Mouse (Mus musculus): ENCODE data around the gene Prkd2. TPM values are rescaled to one million over a fixed set of nuclear protein-coding genes. Genes with fewer than 3 reads are reported as not detected.
A peak's percentile ranks its signal among the peaks of the same experiment; 100 is the strongest.

The Prkd2 gene
- total RNA-seq (2021), result 10 to 100 TPM; 19.7 to 22.2 TPM
- long read RNA-seq, experiment 1, transcript Prkd2-201 (18 exons, 3,628 nt), result major isoform, 8 of 22 reads
- long read RNA-seq, experiment 1, partial matches to known transcripts, result 3 of 22 reads
- long read RNA-seq, experiment 1, other reads (novel, unspliced or antisense), result 7 of 22 reads
- long read RNA-seq, experiment 2, partial matches to known transcripts, result 1 of 13 reads
- long read RNA-seq, experiment 2, other reads (novel, unspliced or antisense), result 6 of 13 reads

DNA sequence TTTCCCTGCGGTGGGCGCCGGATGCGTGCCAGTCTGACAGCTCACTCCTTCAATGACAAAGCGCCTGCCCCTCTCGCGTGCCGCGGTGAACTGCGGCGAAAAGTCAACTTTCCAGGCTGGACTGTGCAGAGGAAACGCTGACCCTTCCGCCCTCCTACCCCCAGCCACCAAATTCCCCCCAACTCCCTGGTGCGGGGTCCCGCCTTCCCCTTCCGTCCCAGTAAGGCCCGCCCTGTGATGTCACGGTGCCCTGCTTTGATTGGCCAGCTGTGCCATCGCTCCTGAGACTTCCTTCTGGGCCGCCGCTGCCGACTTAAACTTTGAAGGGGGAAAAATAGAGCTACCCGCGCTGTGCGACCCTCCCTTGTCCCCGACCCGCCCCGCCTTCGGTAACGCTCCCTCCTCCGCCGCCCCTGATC lies at the start of gene Prkd2:
Gene Prkd2, plus strand, starts transcription at position 258 of the 419 bp plus-strand sequence.
- peak; percentile 96 to 98 for DNase-seq

DNA sequence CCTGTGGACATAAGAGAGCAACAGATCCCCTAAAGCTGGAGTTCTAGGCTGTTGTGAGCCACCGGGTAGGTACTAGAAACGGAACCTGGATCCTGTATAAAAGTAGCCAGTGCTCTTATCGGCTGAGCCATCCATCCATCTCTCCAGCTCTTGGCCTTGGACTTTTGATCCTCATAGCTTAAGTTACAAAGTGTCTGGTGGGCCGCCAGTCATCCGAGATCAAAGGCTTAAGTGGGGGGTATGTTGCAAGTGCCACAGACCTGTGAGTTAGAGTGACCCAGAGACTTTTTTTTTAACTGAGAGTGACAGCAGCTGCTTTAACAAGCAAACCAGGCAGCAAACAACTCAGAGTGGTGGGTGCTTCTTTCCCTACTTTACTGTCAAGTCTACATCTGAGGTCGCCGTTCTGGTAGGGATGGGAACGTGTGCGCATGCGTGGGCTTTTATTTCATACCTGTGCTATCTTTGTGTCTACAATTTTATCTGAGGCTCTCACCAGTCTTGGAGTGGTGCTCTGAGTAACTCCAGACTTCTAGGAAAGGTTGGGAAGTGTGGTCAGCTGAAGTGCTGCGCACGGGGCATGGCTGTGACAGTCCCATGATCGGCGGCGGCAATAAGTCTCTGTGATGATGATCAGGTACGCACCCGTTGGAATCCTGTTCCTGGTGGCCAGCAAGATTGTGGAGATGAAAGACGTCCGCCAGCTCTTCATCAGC lies 49.5 kb upstream of the Prkd2 start:
- no peak for DNase-seq

DNA sequence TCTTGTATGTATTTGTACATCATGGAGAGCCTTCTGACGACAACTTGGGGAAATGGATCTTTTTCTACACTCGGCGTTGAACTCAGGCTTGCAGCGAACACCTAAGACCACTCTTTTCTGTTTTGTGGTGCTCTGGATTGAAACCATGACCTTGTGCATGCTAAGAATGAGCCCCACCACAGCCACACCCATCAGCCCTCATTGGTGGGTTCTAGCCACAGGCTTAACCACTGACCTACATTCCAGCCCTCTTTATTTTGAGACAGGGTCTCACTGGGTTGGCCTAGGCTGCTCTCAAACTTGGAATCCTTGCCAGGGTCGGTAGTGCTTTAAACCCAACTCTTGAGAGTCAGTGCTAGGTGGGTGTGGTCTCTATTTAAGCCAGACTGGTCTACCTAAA lies 47.8 kb upstream of the Prkd2 start:
- DNase-seq, result no peak

DNA sequence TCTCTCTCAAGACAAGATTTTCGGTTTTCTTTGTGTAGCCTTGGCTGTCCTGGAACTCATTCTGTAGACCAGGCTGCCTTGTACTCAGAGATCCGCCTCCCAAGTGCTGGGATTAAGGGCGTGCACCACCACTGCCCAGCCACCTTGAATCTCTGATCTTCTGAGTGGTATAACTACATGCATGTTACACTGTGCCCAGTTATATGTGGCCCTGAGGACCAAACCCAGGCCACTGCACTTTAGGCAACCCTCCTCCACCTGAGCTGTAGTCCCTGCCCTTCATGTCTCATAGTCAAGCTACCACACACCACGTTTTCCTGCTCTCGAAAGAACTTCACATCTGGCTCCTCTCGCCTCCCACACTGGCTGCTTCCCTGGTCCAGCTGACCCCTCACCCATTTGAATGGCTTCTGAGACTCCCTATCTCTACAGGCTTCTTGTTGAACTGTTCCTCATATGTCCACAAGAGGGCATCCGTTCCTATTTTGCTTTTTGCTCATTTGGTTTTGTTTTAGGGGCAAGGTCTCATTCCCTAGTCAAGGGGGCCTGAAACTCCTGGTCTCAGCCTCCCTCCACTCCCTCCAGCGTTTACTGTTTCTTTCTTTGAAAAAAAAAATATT lies 38.2 kb upstream of the Prkd2 start:
- DNase-seq, result no peak

DNA sequence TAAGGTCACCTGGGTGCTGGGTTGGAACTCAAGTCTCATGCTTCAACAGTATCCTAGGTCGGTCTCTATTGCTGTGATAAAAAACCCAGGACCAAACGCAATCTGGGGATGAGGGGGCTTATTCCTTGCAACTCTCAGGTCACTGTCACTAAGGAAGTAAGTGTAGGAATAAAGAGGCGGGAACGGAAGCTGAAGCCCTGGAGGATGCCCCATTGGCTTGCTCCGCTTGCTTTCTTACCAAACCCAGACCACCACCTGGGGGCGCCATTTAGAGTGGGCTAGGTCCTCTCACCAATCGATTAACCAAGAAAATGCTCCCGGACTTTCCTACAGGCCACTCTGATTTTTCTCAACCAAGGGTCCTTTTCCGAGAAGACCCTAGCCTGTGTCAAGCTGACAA lies 34.8 kb upstream of the Prkd2 start:
- no peak for DNase-seq

DNA sequence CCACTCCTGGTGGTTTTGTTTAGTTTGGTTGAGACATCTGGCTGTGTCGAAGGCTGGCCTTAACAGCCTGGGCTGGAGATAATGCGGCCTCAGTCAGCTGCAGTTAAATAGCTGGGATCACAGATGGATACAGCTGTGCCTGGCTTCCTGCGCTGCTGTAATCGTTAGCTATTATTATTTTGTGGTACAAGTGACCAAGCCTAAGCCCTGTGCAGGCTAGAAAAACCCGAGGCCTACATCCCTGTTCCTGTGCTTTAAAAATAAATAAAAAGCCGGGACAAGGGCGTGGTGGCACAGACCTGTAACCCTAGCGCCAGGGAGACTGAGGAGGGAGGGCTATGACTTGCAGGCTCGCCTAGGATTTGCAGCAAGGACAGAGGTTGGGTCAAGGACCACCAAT lies 34.1 kb upstream of the Prkd2 start:
- DNase-seq, result peak in 1 of 2 experiments; percentile 61

DNA sequence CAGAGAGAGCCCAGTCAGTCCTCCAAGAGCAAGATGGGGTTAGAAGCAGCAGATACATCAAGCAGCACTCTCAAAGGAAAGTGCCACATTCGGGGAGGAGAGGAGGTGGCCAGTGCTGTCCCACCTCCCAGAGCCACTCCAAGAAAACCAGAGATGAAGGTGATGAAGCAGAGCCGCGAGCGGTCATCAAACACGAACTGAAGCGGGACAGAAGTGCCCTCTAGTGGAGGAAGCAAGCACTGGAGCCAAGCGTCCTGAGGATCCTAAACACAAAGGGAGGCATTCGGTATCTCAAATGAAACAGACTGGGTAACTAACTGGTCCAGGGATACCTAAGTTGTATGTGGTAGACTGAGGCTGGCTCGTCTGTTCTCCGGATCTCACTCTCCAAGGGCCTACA lies 33.0 kb upstream of the Prkd2 start:
- DNase-seq, result peak; percentile 61 to 88

DNA sequence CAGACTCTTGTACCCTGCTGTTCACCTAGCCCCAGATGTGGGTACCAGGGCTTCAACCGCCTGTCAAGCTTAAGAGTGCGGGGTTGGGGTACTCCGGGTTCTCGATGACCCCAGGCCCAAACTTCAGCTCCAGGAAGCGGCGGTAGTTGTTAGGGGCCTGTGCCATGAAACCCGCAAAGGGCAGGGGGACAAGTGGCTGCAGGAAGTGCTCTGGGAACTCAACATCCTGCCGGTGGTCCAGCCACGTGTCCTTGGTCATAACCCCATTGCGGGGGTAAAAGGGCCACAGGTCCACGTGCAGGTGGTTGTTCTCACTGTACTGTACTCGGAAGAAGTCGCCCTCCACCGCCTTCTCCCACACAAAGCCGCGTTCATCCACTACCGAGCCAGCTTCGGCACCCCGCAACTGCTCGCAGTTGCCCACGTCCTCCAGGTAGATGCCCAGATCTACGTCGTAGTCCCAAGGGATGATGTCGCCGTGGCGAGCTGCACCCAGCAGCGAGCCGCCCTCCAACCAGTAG lies 32.2 kb upstream of the Prkd2 start:
- no peak for DNase-seq

DNA sequence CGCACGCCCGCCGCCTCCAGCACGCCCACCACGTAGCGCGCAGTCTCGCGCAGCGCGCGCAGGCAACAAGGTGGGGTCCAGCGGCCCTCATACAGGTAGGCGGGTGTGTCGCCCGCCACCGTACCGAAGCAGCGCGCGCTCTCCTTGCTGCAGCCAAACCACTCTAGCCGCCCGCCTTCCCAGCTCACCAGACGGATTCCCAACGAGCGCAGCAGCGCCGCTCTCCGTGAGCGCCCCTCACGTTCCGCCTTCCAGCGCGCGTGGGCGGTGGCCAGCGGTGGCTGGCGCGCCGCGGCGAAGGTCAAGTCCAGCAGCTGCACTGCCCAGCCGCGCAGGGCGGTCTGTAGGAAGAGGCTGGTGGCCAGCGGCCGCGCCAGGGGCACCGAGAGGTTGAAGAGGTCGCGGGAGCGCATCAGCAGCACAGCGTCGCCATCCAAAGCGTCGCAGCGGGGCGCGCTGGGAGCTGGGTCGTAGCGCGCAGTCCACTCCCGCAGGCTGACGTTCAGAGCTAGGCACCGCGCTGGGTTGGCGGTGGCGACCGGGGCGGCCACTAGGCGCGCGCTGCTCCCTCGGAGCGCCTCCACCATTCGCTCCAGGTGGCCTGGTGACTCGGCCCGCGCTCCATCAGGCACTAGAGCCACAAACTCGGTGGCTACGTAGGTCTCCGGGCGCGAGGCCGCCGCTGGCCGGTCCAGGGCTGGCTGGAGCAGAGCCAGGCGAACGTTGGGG lies 31.6 kb upstream of the Prkd2 start:
- no peak for DNase-seq

DNA sequence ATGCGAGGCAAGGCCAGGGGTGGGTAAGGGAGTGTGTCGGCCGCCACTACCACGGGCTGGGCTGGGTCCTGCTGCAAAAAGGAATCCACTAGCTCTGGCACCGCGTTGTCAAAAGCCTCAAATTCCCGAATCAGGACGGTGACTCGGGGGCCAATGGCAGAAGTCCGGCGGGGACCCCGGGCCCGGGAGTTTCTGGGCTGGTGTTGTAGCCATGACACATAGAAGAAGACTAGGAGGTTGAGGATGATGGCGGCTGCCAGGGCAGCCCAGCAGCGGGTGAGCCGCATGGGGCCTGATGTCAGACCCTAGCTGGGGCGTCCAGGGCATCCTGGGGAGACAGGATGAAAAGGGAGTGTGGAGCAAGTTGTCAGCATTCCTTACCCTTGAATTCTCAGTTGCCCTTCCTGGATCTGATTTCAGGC lies 31.0 kb upstream of the Prkd2 start:
- no peak for DNase-seq

DNA sequence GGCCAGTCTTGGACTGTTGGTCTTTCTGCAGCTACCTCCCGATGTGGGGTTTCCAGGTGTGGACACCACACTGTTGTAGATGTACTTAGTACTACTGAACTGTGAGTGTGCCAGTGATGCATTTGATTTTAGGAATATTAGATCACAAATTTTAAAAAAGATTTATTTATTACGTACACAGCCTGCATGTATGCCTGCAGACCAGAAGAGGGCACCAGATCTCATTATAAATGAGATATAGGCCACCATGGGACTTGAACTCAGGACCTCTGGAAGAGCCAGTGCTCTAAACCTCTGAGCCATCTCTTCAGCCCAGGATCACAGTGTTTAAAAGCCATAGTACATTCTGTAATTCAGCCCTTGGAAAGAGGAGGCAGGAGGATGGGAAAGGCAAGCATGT lies 30.2 kb upstream of the Prkd2 start:
- no peak for DNase-seq

DNA sequence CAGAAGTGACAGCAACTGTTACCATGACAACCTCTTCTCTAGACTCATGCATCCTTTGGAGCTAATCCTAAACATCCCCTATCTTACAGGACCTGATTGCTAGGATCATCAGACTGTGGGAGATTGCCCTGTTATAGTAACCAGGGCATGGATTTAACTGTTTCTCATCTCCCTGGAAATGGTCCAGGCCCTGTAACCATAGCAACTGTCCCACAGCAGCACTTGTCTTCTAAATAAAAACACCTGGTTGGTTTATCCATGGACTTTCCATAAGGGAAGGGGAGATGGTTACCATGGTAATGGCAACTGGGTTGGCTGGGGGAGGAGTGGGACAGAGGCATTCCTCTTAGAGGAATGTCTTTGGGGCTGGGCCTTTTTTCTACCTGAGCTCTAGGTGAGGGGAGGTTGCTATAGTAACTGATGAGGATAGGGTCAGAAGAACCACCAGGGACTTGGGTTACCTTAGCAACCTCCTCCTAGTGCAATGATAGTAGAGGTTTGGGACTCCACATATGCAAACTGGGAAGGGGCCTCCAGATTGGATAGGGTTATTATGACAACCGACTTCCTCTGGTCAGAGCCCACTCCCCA lies 27.3 kb upstream of the Prkd2 start, which contains the start of gene Strn4:
Gene Strn4, plus strand, starts transcription at position 539 of the 591 bp plus-strand sequence.
- no peak for DNase-seq

DNA sequence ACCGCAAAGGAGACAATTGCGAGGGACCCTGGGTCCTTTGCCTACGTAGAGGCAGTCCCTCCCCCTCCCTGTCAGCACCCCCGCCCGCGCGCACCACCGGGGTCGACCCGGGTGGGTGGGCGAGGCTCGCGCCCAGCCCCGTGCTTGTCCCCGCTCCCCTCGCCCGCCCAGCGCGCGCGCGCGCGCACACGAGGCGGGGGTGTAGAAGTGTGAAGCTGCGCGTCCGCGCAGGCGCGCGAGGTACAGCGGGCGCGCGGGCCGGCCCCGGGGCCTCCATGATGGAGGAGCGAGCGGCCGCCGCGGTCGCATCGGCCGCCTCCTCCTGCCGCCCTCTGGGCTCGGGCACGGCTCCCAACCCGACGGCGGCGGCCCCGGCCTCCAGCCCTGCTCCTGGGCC lies 26.6 kb upstream of the Prkd2 start:
- peak; percentile 85 to 86 for DNase-seq

DNA sequence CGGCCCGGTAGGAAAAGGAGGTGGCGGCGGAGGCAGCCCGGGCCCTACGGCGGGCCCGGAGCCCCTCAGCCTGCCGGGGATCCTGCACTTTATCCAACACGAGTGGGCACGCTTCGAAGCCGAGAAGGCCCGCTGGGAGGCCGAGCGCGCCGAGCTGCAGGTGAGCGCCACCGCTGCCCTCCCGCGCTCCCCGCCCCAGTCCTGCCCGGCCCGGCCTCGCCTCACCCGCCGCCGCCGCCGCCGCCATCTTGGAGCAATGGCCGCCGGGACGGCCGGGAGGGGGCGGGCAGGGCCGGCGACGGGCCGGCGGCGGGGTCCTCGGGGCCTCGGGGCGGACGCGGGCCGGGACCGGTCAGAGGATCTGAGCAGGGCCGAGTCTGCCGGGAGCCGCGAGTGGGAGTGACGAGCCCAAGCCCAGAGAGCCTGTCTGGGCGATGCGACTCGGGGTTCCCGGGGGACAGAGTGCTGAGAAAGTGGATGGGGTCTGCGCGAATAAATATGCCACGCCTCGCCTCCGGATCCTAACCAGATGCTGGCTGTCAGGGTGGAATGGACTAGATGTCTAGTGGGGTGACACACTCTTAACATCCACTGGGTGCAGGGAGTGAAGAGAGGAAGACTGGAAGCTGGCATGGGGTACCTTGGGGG lies 26.1 kb upstream of the Prkd2 start, which contains the start of gene Fkrp:
Gene Fkrp, minus strand, starts transcription at position 258 of the 648 bp plus-strand sequence.
- DNase-seq, result peak; percentile 59 to 76

DNA sequence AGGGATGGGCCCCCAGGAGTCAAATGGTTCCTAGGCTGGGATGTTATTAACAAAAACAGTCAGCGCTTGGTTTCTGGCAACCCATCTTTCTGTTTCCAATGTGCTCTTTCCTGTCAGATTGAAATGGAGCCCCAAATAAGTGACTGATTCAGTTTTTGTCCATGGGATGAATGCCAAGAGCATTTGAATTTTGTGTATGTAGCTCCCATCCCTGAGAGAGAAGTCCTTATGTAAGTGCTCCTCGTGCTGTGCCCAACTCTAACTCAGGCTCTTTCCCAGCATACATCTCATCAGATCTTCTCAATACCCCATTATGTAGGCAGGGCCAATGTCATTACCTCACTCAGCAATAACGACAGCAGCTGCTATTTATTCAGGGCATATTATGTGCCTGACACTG lies 25.0 kb upstream of the Prkd2 start:
- no peak for DNase-seq

DNA sequence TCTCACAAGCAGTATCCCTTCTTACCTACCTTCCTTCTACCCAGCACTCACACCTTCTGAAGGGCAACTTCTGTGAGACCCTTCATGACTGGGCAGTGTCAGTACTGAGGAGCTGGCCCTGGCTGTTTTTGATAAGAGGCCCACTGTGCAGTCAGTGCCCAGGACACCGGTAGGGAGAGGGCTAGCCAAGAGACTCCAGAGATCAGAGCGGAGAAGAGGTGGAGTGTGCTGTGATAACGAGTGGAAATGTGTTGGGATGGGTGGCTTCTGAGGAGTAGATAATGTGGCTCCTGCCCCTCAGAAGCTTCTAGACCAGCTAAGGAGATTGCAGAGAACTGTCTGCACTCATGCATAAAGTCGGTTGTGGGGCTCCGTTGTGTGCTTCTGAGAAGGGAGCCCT lies 22.9 kb upstream of the Prkd2 start:
- DNase-seq, result no peak

DNA sequence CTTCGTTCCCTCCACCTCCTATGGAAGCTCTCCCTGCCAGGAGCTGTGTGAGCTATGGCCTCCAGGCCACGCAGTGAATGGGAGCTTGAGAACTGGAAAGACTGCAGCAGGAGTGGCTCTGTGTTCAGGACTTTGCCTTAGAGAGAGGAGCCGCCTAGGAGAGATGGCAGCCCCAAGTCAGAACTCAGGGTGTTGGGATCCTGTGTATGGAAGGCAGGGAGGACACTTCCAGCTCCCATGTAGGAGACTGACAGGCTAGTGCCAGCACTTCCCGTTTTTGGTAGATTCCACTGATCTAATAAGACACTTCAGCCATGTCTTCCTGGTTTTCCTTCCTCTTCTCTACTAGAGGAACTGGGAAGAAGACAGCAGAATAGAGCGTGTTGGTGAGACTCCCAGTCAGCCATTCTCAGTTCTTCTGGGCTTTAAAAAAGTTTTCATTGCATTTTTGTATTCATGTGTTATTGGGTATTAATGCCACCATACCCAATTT lies 22.4 kb upstream of the Prkd2 start:
- DNase-seq, result peak in 1 of 2 experiments; percentile 47

DNA sequence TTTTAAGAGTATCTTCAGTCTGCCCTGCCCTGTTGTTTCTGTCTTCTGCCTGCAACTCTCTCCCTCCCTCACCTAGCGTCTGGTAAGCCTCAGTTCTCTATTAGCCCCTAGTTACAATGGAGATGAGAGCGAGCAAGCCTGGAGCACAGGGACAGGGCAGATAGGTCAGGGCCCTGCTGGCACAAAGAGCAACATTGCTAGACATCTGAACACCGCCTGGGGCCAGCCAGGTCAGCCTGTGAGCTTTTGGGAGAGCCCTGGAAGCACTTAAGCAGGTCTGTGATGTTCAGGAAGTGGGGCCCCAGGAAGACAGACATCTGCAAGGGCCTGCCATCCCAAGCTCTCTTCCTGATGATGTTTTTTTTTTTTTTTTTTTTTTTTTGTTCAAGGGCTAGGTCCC lies 21.6 kb upstream of the Prkd2 start:
- no peak for DNase-seq

DNA sequence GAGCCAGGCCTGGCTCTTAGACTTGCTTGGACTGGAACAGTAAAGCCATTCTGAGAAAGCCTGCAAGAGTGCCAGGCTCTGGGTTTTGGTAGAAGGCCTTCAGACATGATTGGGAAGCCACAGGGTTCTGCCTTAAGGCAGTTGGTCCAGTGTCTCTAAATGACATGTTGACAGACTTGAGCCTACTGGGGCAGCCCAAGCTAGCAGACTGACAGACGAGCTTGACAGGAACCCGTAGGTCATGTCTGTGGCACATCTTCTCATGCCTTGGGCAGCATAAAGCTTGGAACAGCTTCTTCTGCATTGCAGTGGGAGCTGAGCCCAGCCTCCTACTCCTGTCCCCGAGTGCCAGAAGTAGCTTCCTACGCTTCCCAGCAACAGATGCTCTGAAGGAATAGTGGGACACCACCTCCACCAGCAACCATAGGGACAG lies 21.0 kb upstream of the Prkd2 start:
- DNase-seq, result no peak

DNA sequence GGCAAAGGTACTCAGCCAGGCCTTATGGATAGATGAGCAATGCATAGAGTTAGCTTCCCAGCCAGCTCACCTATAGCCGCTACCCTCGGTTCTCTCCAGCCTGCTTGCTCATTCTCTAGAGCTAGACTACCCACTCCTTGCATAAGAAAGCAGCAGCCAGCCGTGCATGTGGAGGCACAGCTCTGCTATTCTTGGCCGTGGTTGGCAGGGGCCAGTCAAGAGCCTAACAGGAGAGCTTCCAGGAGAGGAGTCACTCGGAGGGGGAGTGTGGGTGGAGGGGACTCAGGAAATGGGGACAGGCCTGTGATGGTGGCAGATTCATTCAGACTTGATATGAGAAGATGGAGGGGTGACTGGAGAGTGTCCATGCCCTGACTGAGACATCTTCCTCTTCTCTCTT lies 19.0 kb upstream of the Prkd2 start:
- DNase-seq, result peak; percentile 60 to 82

DNA sequence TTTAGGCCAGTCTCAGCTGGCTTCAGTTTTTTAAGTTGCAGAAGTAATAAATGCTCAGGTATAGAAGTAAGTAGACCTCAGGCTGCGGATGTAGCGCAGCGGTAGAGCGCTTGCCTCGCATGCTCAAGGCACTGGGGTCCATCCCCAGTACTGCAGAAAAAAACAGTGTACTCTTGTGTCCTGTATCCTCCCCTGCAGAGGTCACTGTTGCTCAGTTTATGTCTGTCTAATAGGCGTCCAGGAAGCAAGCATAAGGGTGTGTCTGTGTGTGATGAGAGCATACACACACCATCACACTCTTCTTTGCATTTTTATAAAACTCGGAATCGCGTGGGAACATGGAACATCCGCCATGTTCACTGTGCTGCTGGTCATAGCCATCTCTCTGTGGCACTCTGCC lies 16.9 kb upstream of the Prkd2 start:
- DNase-seq, result peak; percentile 63 to 64

Measured in heart, adult 18-20 months (tissue).